Mouse (Mus musculus) kidney, adult 9 months (tissue): ENCODE data around the gene Cnnm3.
A peak's percentile ranks its signal among the peaks of the same experiment; 100 is the strongest.

ENCODE experiments used
- DNase-seq: peaks from one replicate; pipeline ENCODE4 v3.0.0; 2022

Gene Cnnm3

GRCm38 (mm10) chr1:36501261-36501660 lies 10.4 kb upstream of the Cnnm3 start:
- peak; percentile 85 for DNase-seq

GRCm38 (mm10) chr1:36508238-36508637 lies 3.4 kb upstream of the Cnnm3 start:
- no peak for DNase-seq

- DNase-seq = no peak
Measured at GRCm38 (mm10) chr1:36512089-36512965, 660 bp downstream of the Cnnm3 start.

- no peak for DNase-seq
Measured at GRCm38 (mm10) chr1:36512966-36513280, 1.3 kb downstream of the Cnnm3 start.

GRCm38 (mm10) chr1:36513310-36513709 lies 1.6 kb downstream of the Cnnm3 start:
- DNase-seq = peak; percentile 61

GRCm38 (mm10) chr1:36513718-36514117 lies 2.1 kb downstream of the Cnnm3 start:
- peak; percentile 46 for DNase-seq

GRCm38 (mm10) chr1:36518259-36518658 lies 6.6 kb downstream of the Cnnm3 start:
- DNase-seq = no peak

GRCm38 (mm10) chr1:36519626-36520025 lies 8.0 kb downstream of the Cnnm3 start:
- no peak for DNase-seq

- no peak for DNase-seq
Measured at GRCm38 (mm10) chr1:36522210-36522609, 10.5 kb downstream of the Cnnm3 start.

GRCm38 (mm10) chr1:36523332-36524013 lies 11.8 kb downstream of the Cnnm3 start:
- DNase-seq = no peak

GRCm38 (mm10) chr1:36524058-36524457 lies 12.4 kb downstream of the Cnnm3 start:
- DNase-seq = no peak

GRCm38 (mm10) chr1:36525774-36526173 lies 14.1 kb downstream of the Cnnm3 start:
- DNase-seq = no peak

- DNase-seq = no peak
Measured at GRCm38 (mm10) chr1:36526903-36527302, 15.2 kb downstream of the Cnnm3 start.

- no peak for DNase-seq
Measured at GRCm38 (mm10) chr1:36528351-36528750, 16.7 kb downstream of the Cnnm3 start.

- no peak for DNase-seq
Measured at GRCm38 (mm10) chr1:36529274-36529673, 17.6 kb downstream of the Cnnm3 start.

GRCm38 (mm10) chr1:36529875-36530274 lies 18.2 kb downstream of the Cnnm3 start:
- DNase-seq = no peak

- no peak for DNase-seq
Measured at GRCm38 (mm10) chr1:36530485-36530884, 18.8 kb downstream of the Cnnm3 start.

GRCm38 (mm10) chr1:36530962-36531361 lies 19.3 kb downstream of the Cnnm3 start:
- DNase-seq = no peak

GRCm38 (mm10) chr1:36531461-36531860 lies 19.8 kb downstream of the Cnnm3 start:
- no peak for DNase-seq

- DNase-seq = no peak
Measured at GRCm38 (mm10) chr1:36533546-36533945, 21.9 kb downstream of the Cnnm3 start.

- no peak for DNase-seq
Measured at GRCm38 (mm10) chr1:36534595-36535058, 23.0 kb downstream of the Cnnm3 start.

GRCm38 (mm10) chr1:36535477-36536396 lies 24.1 kb downstream of the Cnnm3 start:
- no peak for DNase-seq

GRCm38 (mm10) chr1:36536397-36536728 lies 24.7 kb downstream of the Cnnm3 start:
- no peak for DNase-seq
